In the genomic region with DNA sequence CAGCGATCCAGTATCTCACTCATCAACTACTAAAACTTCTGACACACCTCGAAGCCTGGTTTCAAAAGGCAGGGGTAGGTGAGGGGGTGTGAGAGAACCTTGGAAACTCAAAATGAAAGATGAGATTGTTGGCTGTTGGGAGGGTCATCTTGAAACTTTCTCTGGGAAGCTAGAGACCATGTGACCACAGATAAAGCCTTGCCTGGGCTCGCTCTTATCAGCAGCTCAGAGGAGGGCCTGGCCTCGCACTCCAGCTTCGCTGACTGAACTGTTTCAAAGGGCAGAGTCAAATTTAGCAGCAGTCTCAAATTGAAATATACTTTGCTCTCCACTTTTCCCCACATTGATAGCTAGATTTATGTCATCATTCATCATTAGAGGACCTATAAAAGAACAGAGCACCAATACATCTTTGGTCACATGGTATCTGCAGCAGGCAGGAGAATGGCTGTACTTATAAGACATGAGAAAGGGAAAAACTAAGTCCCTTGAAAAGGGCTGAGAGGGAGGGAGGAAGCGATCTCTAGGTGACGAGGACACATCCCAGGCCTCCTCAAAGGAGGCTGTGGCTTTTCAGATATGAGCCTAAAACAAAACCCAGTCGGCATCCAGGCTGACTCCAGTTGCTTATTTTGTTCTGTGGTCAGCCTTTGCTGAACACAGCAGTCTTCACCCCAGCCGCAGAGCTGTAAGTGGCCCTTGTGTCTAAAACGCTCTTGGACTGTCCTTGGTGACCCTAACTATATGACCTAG, we compare ENCODE assay signal across 2 mouse cellular contexts.
TF ChIP-seq lines count a peak whose summit lies in the region.

No protein-coding gene starts in this region.

TF ChIP-seq in CH12.LX, 34 proteins besides CTCF, POLR2A, EP300 and RAD21:
- no peak for TF ChIP-seq MAFK (IDR thresholded peaks at IDR 0.05; ENCODE audit: insufficient replicate concordance, low read length)
- TF ChIP-seq USF2 (conservative IDR thresholded peaks at IDR 0.05; ENCODE audit: low read depth, low read length) = peak; percentile 36; the same call in 1 of the 2 replicates
- no peak for TF ChIP-seq RCOR1 (conservative IDR thresholded peaks at IDR 0.05; ENCODE audit: low read depth, low read length)
- no peak for TF ChIP-seq UBTF (IDR thresholded peaks at IDR 0.05; ENCODE audit: low read depth, low read length)
- TF ChIP-seq ELF1 (IDR thresholded peaks at IDR 0.05; ENCODE audit: low read depth, low read length) = no peak
- TF ChIP-seq ZKSCAN1 (IDR thresholded peaks at IDR 0.05; ENCODE audit: borderline replicate concordance, low read depth, low read length) = no peak
- TF ChIP-seq JUND (conservative IDR thresholded peaks at IDR 0.05; ENCODE audit: low read depth, low read length) = no peak
- no peak for TF ChIP-seq TBP (conservative IDR thresholded peaks at IDR 0.05; ENCODE audit: low read depth, low read length)
- TF ChIP-seq SIN3A (IDR thresholded peaks at IDR 0.05; ENCODE audit: low read length) = no peak
- TF ChIP-seq MAX (IDR thresholded peaks at IDR 0.05; ENCODE audit: low read length) = no peak
- TF ChIP-seq E2F4 (IDR thresholded peaks at IDR 0.05; ENCODE audit: insufficient replicate concordance, low read depth, low read length) = no peak
- TF ChIP-seq MXI1 (IDR thresholded peaks at IDR 0.05; ENCODE audit: low read depth, low read length) = no peak
- no peak for TF ChIP-seq ZNF384 (IDR thresholded peaks at IDR 0.05; ENCODE audit: low read depth, low read length)
- TF ChIP-seq TCF12 (IDR thresholded peaks at IDR 0.05; ENCODE audit: low read depth, low read length) = no peak
- TF ChIP-seq ZMIZ1 (IDR thresholded peaks at IDR 0.05; ENCODE audit: low read depth, low read length) = no peak
- TF ChIP-seq HCFC1 (IDR thresholded peaks at IDR 0.05; ENCODE audit: low read depth, low read length) = no peak
- peak; percentile 63; the same call in 1 of the 2 replicates for TF ChIP-seq USF1 (IDR thresholded peaks at IDR 0.05; ENCODE audit: low read depth, low read length)
- peak; percentile 28; the same call in 1 of the 2 replicates for TF ChIP-seq IRF4 (IDR thresholded peaks at IDR 0.05; ENCODE audit: low read depth, low read length)
- TF ChIP-seq CHD2 (IDR thresholded peaks at IDR 0.05; ENCODE audit: low read length) = no peak

TF ChIP-seq in MEL, 35 proteins besides CTCF, POLR2A, EP300 and RAD21:
- TF ChIP-seq USF2 (IDR thresholded peaks at IDR 0.05; ENCODE audit: borderline replicate concordance in 1 of 2, insufficient read depth in 1 of 2, low read depth in 1 of 2, low read length in 2 of 2) (peak in 1 of 2 experiments; percentile 78; a peak in 2 of 4 replicates), MYC (IDR thresholded peaks at IDR 0.05; ENCODE audit: low read depth, low read length) (peak; percentile 42; the same call in 1 of the 2 replicates), MXI1 (IDR thresholded peaks at IDR 0.05; ENCODE audit: low read depth, low read length) (0 out of 2 replicates have a peak, but pooled peaks have one; percentile 30), JUND (IDR thresholded peaks at IDR 0.05; ENCODE audit: low read depth, low read length) (no peak), USF1 (IDR thresholded peaks at IDR 0.05; ENCODE audit: low read depth, low read length) (peak; percentile 95), HCFC1 (IDR thresholded peaks at IDR 0.05; ENCODE audit: low read depth, low read length) (no peak), GATA1 (IDR thresholded peaks at IDR 0.05; ENCODE audit: low read depth, low read length) (peak; percentile 88), TAL1 (IDR thresholded peaks at IDR 0.05; ENCODE audit: low read length) (peak; percentile 19; the same call in 1 of the 2 replicates), BHLHE40 (IDR thresholded peaks at IDR 0.05; ENCODE audit: borderline replicate concordance, low read depth, low read length) (0 out of 2 replicates have a peak, but pooled peaks have one; percentile 28), MAZ (IDR thresholded peaks at IDR 0.05; ENCODE audit: low read depth, low read length) (peak; percentile 55; the same call in 1 of the 2 replicates), CHD1 (IDR thresholded peaks at IDR 0.05; ENCODE audit: low read depth, low read length) (no peak), POLR2AphosphoS2 (IDR thresholded peaks at IDR 0.05; ENCODE audit: low read length) (no peak), TCF12 (IDR thresholded peaks at IDR 0.05; ENCODE audit: low read depth, low read length) (0 out of 2 replicates have a peak, but pooled peaks have one; percentile 31), CHD2 (IDR thresholded peaks at IDR 0.05; ENCODE audit: low read length) (no peak), SIN3A (IDR thresholded peaks at IDR 0.05; ENCODE audit: low read length) (peak; percentile 42; the same call in 1 of the 2 replicates), MAX (IDR thresholded peaks at IDR 0.05; ENCODE audit: low read length) (peak; percentile 89), ETS1 (IDR thresholded peaks at IDR 0.05; ENCODE audit: low read depth, low read length) (peak; percentile 80), RCOR1 (IDR thresholded peaks at IDR 0.05; ENCODE audit: low read depth, low read length) (peak; percentile 31)
TF ChIP-seq in MEL: peak in this region for 13.
